Mouse (Mus musculus): ENCODE results near the gene Dcaf4. TPM values are rescaled to one million over a fixed set of nuclear protein-coding genes. Genes with fewer than 3 reads are reported as not detected.

Dcaf4 gene
- polyA plus RNA-seq, 1 experiment, result 19.5 TPM

DNA sequence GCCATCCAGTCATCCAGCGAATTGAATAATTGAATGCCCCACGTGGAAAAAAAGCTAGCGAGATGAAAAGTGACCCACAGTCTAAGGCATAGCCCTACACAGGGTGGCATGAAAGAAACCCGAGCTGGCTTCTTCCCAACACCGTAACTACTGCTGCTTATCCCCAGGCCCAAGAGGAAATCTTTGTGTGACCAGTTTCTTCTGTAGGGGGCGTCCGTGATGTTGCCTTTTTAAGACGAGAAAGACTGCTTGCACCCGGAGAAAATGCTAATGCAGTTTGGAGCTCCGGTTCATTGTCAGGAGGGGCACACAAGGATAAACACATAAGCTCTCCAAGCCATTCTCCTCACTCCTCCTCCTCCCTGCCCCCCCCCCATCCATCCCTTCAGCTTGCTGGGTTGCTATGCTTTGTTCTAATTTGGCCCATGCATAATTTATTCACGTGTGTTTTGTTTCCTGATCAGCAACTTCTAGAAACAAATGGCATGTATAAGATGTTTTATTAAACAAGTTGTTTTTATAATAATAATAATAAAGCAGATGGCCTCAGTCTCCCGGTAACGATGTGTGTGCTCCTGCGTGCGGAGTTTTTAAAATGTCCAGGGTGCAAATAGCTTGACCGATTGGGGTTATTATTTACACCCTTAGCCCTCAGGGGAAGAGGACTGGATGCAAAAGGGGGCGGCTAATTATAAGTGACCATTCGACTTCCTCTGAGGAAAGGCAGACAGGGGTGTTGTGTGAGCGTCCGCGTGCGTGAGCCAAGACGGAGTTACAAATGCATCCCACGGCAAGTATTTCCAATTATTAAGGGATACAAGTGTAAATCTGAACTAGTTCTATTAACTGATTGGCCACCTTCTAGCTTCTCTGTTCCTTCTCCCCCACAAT, 35.2 kb upstream of the Dcaf4 start:
- no peak overlapping the region for H3K4me3 ChIP-seq (replicated peaks; ENCODE audit: extremely low read depth, low read depth, low read length)
- no peak for TF ChIP-seq CTCF (IDR thresholded peaks at IDR 0.05; ENCODE audit: insufficient read depth, low read length)
- no peak for TF ChIP-seq POLR2A (IDR thresholded peaks at IDR 0.05; ENCODE audit: borderline replicate concordance, extremely low read depth, low read depth, low read length)
- no peak for DNase-seq
- H3K4me1 ChIP-seq (ENCODE audit: control insufficient read depth, insufficient read depth, low read length), result peaks cover 2% of the 10 kb centered on the region; the same call in 1 of the 2 replicates
- 7% methylated on average over 24 of the region's 24 CpGs for WGBS

DNA sequence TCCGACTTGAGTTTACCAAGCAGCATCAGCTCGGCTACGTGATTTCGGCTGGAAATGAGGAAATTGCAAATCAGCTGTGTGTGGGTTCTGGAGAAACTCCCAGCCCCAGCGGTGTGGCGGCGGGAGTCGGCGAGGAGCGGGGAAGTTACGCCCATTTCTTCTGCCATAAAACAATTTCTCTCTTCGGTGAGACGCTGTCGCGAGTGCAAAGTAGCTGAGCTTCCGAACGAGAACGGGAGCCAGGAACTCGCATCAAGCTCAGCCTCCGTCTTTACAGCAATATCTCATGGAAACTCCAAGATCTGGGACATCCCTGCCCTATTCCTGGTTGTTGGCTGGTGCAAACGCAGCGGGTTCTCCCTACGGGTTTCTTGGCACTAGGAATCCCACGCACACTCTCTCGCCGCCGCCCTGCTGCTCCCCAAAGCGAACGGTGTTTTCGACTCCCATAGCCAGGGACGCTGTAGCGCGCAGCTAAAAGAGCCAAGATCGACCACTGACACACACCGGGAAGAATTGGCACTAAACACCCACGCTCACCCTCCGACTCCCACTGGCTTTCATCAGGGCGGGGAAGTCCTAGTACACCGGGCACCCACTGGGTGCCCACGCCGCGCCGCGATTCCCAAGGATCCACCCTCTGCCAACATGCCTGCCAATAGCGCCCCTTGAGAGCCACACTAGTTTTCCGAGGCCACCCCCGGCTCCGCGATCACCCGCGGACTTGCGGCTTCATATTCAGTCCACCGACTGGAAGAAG, 34.2 kb upstream of the Dcaf4 start:
- peak; percentile 39 for DNase-seq
- under 1% methylated on average over 53 of the region's 53 CpGs for WGBS
- no peak for TF ChIP-seq POLR2A (IDR thresholded peaks at IDR 0.05; ENCODE audit: borderline replicate concordance, extremely low read depth, low read depth, low read length)
- Histone ChIP-seq H3K4me1 (ENCODE audit: control insufficient read depth, insufficient read depth, low read length) (peaks cover 2% of the 10 kb centered on the region; the same call in 1 of the 2 replicates), H3K4me3 (replicated peaks; ENCODE audit: extremely low read depth, low read depth, low read length) (peak overlapping the region; percentile 65)

DNA sequence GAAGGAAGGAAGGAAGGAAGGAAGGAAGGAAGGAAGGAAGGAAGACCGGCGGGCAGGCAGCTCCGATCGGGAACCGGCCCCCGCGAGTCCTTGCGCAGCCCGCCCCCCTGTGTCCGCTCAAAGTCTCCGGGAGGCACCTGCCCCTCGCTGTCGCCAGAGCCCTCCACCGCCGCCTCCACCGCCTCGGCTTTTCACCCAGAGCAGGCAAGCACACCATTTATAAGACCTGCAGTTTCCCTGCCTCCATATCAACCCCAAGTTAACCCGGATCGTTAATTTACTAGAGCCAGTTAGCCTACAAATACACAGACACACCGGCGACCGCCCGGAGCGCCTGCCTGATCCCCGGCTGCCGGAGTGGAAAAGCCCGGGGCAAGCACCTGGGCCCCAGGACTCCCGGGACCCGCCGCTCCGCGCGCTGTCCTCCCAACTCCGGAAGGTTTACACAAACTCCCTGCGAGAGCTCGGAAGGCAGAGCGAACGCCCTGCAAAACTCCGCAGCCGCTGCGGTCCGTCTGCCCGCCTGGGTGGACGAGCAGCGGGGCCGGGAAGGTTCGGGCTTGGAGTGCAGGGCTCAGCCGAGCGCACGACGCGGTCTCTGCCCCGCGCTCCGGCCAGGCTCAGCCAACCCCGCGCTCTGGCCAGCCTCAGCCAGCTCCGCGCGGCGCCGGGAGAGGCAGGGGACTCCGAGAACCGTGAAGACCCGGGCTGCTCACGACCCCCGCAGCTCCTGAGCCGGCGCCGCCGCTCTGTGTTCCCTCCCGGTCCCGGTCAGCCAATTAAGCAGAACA, 33.4 kb upstream of the Dcaf4 start:
- WGBS, result under 1% methylated on average over 73 of the region's 73 CpGs
- Histone ChIP-seq H3K4me1 (ENCODE audit: control insufficient read depth, insufficient read depth, low read length) (peaks cover 2% of the 10 kb centered on the region; the same call in 1 of the 2 replicates), H3K4me3 (replicated peaks; ENCODE audit: extremely low read depth, low read depth, low read length) (peak overlapping the region; percentile 65)
- DNase-seq, result peak; percentile 43
- TF ChIP-seq POLR2A (IDR thresholded peaks at IDR 0.05; ENCODE audit: borderline replicate concordance, extremely low read depth, low read depth, low read length) (no peak), CTCF (IDR thresholded peaks at IDR 0.05; ENCODE audit: insufficient read depth, low read length) (no peak)

DNA sequence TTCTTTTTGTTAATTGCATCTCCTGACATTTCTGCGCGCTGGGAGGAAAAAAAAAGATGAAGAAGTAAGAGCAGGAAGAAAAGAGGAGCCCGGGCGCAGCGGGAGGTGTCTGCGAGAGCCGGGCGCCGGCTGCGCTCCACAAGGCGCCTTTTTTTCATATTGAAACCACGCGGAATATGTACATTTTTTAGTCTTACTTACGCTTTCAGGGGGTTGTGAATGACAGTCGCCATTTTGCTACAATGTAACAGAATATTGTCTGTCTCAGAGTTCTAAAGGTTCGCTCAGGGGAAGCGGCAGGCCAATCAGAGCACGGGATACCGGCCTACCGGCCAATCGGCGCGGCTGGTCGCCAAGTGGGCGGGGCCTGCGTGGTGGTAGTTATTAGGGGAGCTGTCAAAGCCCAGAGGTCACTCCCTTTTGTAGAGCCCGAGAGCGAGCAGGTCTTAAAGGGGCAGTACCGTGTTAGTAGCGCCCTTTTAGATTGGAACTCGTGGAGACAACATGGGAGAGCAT, 32.7 kb upstream of the Dcaf4 start, which contains the start of gene Dpf3:
Gene Dpf3 (minus strand): TSS at position 241 of the 516 bp plus-strand sequence.
- TF ChIP-seq CTCF (IDR thresholded peaks at IDR 0.05; ENCODE audit: insufficient read depth, low read length) (no peak), POLR2A (IDR thresholded peaks at IDR 0.05; ENCODE audit: borderline replicate concordance, extremely low read depth, low read depth, low read length) (no peak)
- H3K4me1 ChIP-seq (ENCODE audit: control insufficient read depth, insufficient read depth, low read length), result peaks cover 2% of the 10 kb centered on the region; the same call in 1 of the 2 replicates
- WGBS, result under 1% methylated on average over 31 of the region's 31 CpGs
- H3K4me3 ChIP-seq (replicated peaks; ENCODE audit: extremely low read depth, low read depth, low read length), result peak within 1 kb of the TSS; percentile 67
- peak; percentile 98 for DNase-seq

DNA sequence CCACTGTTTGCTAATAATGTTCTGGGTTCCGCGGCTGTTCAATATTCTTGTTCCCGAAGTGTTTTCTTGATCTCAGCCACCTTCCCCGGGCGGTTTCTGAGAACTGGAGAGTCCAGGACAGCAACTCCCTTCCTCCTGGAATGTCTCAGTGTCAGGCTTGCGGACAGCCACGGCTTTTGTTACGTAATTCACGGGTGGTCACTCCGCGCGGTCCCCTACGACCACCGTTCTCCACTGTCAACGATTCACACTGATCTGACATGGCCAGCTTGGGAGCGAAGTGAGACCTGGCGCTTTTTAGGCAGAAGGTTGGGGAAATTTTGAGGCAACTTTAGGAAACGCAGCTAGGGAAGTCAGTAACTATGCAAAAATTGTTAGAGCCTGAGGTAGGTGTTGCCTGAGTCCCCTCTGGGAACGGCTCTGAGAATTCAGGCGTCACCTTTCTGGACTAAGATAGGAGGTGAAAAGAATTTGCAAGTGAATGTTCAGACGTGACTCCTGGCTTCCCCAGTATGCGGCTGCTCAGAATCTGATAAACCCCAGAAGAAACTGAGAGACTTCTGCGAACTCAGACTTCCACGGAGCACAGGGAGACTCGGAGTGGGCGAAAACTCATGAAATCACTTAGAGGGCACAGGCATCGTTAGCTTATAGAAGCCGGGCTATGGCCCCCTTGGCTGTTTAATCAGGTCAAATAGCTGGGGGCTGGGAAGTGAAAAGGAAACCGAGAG, 31.9 kb upstream of the Dcaf4 start:
- DNase-seq, result peak; percentile 37
- peaks cover 2% of the 10 kb centered on the region; the same call in 1 of the 2 replicates for H3K4me1 ChIP-seq (ENCODE audit: control insufficient read depth, insufficient read depth, low read length)
- TF ChIP-seq CTCF (IDR thresholded peaks at IDR 0.05; ENCODE audit: insufficient read depth, low read length), result no peak
- TF ChIP-seq POLR2A (IDR thresholded peaks at IDR 0.05; ENCODE audit: borderline replicate concordance, extremely low read depth, low read depth, low read length), result no peak
- WGBS, result 1% methylated on average over 29 of the region's 29 CpGs
- H3K4me3 ChIP-seq (replicated peaks; ENCODE audit: extremely low read depth, low read depth, low read length), result peak overlapping the region; percentile 67

DNA sequence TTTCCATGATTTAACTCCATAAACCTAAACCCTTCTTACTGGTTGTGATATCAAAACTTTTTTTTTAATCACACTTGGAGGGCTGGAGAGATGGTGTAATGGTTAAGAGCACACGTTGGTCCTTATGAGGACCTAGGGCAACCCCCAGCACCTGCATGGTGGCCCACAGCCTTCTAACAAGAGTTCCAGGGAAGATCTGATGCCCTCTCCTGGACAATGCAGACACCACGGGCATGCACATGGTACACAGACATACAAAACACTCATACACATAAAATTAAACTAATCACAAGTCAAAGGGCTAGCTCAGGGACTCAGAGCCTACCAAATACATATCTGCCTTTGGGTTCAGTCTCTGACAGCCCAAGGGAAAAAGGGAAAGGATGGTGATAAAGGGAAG, 30.5 kb upstream of the Dcaf4 start:
- H3K4me1 ChIP-seq (ENCODE audit: control insufficient read depth, insufficient read depth, low read length), result peaks cover 2% of the 10 kb centered on the region; the same call in 1 of the 2 replicates
- H3K4me3 ChIP-seq (replicated peaks; ENCODE audit: extremely low read depth, low read depth, low read length), result no peak overlapping the region
- DNase-seq, result no peak
- WGBS, result 38% methylated on average over 2 of the region's 2 CpGs
- TF ChIP-seq CTCF (IDR thresholded peaks at IDR 0.05; ENCODE audit: insufficient read depth, low read length) (no peak), POLR2A (IDR thresholded peaks at IDR 0.05; ENCODE audit: borderline replicate concordance, extremely low read depth, low read depth, low read length) (no peak)

DNA sequence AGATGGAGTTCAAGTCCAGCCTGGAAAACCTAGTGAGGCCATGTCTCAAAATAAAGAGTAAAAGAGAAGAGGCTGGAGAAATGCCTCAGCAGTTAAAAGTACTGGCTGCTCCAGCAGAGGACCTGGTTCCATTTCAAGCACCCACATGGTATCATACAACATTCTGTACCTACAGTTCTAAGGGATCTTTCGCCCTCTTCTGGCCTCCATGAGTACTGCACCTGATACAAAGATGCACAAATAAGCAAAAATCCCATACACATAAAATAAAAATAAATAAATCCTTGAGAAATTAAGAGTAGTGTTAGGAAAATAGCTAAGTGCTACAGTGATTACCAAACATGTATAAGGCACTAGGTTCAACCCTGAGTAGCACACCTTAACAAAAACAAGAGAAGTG, 28.7 kb upstream of the Dcaf4 start:
- no peak for DNase-seq
- no peak for TF ChIP-seq POLR2A (IDR thresholded peaks at IDR 0.05; ENCODE audit: borderline replicate concordance, extremely low read depth, low read depth, low read length)
- TF ChIP-seq CTCF (IDR thresholded peaks at IDR 0.05; ENCODE audit: insufficient read depth, low read length), result peak; percentile 26; the same call in 1 of the 2 replicates
- no peak overlapping the region for H3K4me3 ChIP-seq (replicated peaks; ENCODE audit: extremely low read depth, low read depth, low read length)
- WGBS, result 66% methylated on average over 1 of the region's 1 CpGs
- H3K4me1 ChIP-seq (ENCODE audit: control insufficient read depth, insufficient read depth, low read length), result no peaks in the 10 kb centered on the region

DNA sequence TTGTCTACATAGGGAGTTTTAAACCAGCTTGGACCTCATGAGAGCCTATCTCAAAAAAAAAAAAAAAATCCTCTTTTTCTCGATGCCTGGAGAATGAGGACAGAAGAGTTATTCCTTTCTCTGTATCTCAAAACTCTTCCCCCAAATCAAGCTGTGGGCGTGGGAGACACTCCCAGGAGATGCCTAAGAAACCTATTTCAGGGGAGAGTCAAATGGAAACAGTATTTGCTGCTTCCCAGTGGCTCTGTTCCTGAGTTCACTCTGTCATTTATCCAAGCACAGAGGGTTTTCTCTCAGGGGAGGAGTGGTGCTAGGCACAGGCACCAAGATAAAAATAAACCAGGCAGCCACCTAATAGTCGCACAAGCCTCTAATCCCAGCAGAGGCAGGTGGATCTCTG, 27.5 kb upstream of the Dcaf4 start:
- Histone ChIP-seq H3K4me3 (replicated peaks; ENCODE audit: extremely low read depth, low read depth, low read length) (no peak overlapping the region), H3K4me1 (ENCODE audit: control insufficient read depth, insufficient read depth, low read length) (no peaks in the 10 kb centered on the region)
- 76% methylated on average over 3 of the region's 3 CpGs for WGBS
- no peak for DNase-seq
- TF ChIP-seq POLR2A (IDR thresholded peaks at IDR 0.05; ENCODE audit: borderline replicate concordance, extremely low read depth, low read depth, low read length) (no peak), CTCF (IDR thresholded peaks at IDR 0.05; ENCODE audit: insufficient read depth, low read length) (no peak)
